Mouse (Mus musculus) ES-Bruce4 (cell line): ENCODE results near the gene Gm12184.

Source experiments
- CTCF ChIP-seq: IDR thresholded peaks from one replicate; pipeline ENCODE4 v1.8.1; 2011; ENCODE audit warnings: low read depth, low read length
- EP300 ChIP-seq: IDR thresholded peaks from 2 replicates; pipeline ENCODE4 v1.6.1; 2011; ENCODE audit warnings: low read depth, low read length; ENCODE audit not compliant: insufficient read depth

DNA sequence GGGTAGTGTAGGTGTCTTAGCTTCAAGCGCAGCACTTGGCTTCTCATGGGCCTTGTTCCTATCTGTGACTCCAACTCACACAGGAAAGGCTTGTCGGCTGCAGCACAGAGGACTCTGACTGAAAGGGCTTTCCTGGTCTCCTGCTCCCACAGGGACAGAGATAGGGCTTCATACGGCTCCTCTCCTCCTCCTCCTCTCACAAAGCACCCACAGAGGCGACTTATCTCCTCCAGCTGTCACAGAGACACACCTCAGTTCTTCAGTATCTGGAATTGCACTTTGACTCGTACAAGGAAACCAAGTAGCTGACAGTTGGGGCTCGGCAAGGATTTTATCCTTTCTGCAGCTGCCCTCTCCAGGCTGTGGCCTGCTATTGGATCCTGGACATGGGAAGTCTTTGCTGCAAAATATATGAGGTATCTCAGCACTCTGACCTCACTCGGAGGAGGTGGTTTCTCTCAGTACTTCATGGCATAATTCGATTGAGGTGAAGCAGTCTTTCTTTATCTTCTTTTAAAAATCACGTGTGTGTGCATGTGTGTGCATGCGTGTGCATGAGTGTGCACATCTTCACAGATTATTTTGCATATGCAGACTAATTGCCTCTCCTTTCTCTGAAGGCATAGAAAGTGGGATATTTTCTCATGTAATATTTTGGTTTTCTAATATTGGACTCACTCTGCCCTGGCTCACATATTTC is 47.3 kb upstream of the Gm12184 start:
- TF ChIP-seq CTCF (no peak), EP300 (no peak)
